Mouse (Mus musculus) thymus, adult 2 months (tissue): ENCODE measurements around the gene Tle6.
"Not testable (repeated sequence)": the region's sequence is repeated elsewhere in the genome, so short reads cannot be mapped to it uniquely, and the experiment has no call there.

Experiments used
- CTCF ChIP-seq: fragments of 200-500 bp; IDR thresholded peaks from 2 replicates; pipeline ENCODE4 v1.5.1; 2012; ENCODE audit warnings: mild to moderate bottlenecking, control low read depth, low read length, moderate library complexity, borderline replicate concordance; ENCODE audit not compliant: control insufficient read depth, poor library complexity, insufficient read depth; ENCODE audit errors: extremely low read depth
- POLR2A ChIP-seq: fragments of 200-500 bp; IDR thresholded peaks from 2 replicates; pipeline ENCODE4 v1.6.1; 2012; ENCODE audit warnings: mild to moderate bottlenecking, low read length, control low read depth, moderate library complexity; ENCODE audit not compliant: control insufficient read depth, poor library complexity, insufficient read depth; ENCODE audit errors: extremely low read depth

GRCm38 (mm10) chr10:81648803-81649775 lies 48.2 kb upstream of the Tle6 start, which contains the start of gene Gm10778:
- not testable (repeated sequence) for TF ChIP-seq POLR2A, CTCF
